Mouse (Mus musculus) heart, postnatal 0 days (tissue): ENCODE data around the gene Fam168b.

Experiments
- CTCF ChIP-seq: IDR thresholded peaks from 2 replicates; pipeline ENCODE4 v1.5.1; 2016; ENCODE audit warnings: antibody characterized with exemption, control low read depth, low read depth
- EP300 ChIP-seq: IDR thresholded peaks from 2 replicates; pipeline ENCODE4 v1.6.1; 2016; ENCODE audit warnings: antibody characterized with exemption, low read depth

DNA sequence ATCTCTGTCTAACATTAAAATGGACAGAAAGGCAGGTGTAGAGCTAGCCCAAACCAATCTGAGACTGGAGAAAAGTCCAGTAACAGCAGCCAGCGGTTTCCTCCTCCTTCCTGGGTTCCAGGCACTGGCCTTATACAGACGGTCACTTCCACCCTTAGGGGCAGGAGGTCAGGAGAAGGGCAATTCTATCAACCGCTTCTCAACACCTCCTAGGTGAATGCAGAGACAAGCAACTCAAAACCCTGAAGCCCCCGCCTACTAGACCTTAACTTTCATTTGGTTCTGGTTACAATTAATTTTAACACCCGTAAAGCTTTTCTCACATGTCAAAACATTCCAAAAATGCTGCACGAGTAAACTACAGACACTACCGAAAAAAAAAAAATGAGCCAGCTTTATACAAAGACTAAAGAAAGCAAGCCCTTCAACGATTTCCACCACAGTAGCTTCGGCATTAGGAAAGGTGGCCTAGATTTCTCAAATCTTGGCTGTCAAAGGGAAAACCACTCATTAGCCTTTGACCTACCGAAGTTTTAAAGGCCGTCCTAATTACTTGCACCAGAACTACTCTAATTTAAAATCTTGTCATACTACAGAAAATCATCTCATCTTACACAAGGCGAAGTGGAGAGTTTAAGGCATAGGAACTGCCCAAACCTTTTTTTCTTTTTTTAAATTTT, 1.0 kb downstream of the Fam168b start:
- TF ChIP-seq CTCF (no peak), EP300 (no peak)
